Mouse (Mus musculus) layer of hippocampus, adult 11-12 months (tissue): Measurements from ENCODE around the gene Vps13d.

ENCODE experiments used
- DNase-seq: peaks from one replicate; pipeline ENCODE4 v3.0.0; 2022; ENCODE audit warnings: low spot score

The Vps13d gene

DNA sequence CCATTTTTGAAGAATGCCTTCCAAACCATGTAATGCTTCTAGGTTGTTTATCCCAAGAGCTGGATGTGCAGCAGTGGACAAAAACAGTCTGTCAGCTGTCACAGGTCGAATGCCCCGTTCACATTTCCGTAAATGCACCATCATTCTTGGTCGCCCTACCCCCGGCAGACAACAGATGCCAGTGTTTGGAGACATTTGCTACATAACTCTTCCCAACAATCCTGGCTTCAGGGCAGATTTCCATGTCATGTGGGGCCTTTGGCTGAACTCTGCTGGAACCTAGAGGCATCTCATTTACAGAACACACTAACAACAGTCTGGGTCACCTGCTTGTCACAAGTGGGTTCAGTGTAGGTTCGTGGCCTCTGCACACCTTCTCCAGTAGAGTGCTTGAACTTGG is 190.6 kb downstream of the Vps13d start:
- DNase-seq: no peak

- no peak for DNase-seq
These were observed 192.1 kb downstream of the Vps13d start for GRCm38 (mm10) chr4:145002733-145003132.

- peak; percentile 21 for DNase-seq
These were observed 194.9 kb downstream of the Vps13d start for GRCm38 (mm10) chr4:144999903-145000382.

DNA sequence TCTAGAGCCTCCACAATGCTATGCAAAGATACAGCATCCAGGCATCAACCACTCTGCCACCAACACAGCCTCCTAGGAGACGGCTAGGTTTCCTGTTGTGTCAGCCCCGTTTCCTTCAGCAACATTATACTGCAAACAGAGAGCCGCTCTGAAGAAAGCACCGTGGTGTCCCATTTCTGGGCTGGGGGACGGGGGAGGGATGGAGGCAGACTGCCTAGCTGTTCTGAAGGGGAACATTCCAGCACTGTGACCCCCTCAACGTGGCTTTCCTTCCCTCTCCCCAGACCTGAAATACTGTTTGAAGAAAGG is 195.3 kb downstream of the Vps13d start:
- DNase-seq: no peak

- no peak for DNase-seq
These were observed 195.8 kb downstream of the Vps13d start for GRCm38 (mm10) chr4:144998808-144999571.

- no peak for DNase-seq
These were observed 196.7 kb downstream of the Vps13d start for GRCm38 (mm10) chr4:144997887-144998658.

- DNase-seq: no peak
These were observed 197.6 kb downstream of the Vps13d start for GRCm38 (mm10) chr4:144996996-144997820.

DNA sequence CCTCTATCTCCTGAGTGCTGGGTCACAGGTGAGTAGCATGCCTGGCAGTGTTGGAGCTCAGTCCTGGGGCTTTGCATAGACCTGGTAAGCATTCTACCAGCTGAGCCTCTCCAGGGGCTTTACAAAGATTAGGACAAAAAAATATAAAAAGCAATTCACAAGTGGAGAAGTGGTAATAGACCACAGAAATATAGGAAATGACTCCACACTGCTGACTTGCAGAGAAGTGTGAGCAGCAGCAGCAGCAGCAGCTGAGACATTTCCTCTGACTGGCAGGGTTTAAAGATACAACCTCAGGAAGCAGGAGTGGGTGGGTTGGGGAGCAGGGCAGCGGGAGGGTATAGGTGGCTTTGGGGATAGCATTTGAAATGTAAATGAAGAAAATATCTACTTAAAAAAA is 199.0 kb downstream of the Vps13d start:
- no peak for DNase-seq

DNA sequence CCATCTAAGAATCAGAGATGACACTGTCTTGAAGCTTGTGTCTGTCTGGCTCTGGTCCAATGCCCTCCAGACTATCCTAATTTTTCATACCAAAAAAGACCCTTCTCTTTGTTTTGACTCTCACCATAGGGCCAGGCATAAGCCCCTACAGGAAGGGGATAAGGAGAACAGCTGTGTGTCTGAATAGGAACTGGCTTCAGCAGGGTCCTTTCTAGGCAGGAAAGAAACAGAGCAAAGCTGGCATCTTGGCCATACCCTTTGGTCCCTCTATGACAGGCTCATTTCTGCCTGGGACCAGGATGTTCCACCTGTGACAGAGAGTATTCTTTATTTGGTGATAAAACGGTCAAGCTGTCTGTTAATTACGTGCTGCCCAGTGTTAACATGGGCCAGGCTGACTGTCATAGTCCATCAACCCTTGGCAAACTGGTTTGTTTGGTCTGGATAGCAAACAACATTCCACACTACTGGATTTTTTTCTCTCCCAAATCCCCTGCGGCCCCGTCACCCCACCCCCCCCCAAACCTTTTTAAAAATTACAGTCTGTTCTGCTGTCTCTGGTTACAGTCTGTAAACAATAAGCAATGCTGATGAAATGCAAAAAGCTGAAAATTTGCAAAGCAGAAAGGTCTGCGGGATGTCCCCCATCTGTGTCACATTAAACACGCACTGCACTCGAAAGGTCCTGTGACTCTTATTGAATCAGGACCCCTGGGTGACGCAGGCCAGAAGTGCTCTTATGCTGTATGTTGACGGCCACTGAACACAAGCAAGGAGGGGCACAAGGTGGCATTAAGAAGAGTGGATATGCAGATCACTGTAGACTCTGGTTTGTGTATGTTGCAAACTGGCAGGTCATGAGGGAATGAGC is 201.5 kb downstream of the Vps13d start:
- DNase-seq: no peak

- DNase-seq: no peak
These were observed 202.4 kb downstream of the Vps13d start for GRCm38 (mm10) chr4:144992413-144992812.

- DNase-seq: no peak
These were observed 206.2 kb downstream of the Vps13d start for GRCm38 (mm10) chr4:144988443-144989206.

- no peak for DNase-seq
These were observed 208.6 kb downstream of the Vps13d start for GRCm38 (mm10) chr4:144986016-144986805.

GRCm38 (mm10) chr4:144983821-144984371 is 210.9 kb downstream of the Vps13d start:
- no peak for DNase-seq

- DNase-seq: no peak
These were observed 211.5 kb downstream of the Vps13d start for GRCm38 (mm10) chr4:144983228-144983744.

GRCm38 (mm10) chr4:144980811-144981551 is 213.8 kb downstream of the Vps13d start:
- peak; percentile 55 for DNase-seq

GRCm38 (mm10) chr4:144980110-144980509 is 214.7 kb downstream of the Vps13d start:
- DNase-seq: no peak

DNA sequence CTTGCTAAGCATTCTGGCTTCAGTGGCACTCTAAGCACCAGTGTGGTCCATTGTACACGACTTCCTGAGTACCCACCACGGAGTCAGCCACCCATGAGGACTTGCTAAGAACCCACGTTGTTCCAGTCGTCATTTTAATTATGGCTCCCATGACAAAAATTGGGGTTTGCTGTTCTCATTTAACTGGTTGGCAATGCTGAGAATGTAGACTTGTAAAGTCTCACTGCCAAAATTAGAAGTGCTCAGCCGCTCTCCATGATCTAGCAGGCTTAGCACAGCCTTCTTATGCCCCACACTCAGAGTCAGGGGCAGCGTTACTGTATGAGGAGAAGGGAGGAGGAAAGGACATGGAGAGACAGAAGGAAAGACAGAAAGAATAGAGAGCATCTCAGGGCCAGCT is 216.8 kb downstream of the Vps13d start:
- no peak for DNase-seq

DNA sequence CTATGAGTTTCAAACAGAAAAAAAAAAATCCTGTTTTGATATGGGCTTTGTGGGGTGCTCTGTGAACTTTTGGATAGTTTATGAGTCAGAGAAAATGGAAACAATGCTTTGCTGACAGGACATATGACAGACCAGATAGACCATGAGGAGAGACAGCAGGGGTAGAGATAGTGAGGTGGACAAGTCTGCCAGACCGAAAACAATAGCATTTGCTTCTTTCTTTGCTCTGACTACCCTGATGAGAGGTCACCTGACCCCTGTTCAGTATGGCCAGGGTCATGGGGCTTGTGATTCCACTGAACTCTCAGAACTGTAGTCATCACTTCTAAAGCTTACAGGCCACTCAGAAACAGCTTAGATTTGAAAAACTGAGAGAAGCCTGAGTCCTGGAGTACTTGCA is 217.7 kb downstream of the Vps13d start:
- no peak for DNase-seq

GRCm38 (mm10) chr4:144975505-144975904 is 219.3 kb downstream of the Vps13d start:
- DNase-seq: no peak
